Mouse (Mus musculus) gastrocnemius, adult 18-20 months (tissue): ENCODE data around the gene Vmn1r37. TPM values are rescaled to one million over a fixed set of nuclear protein-coding genes. Genes with fewer than 3 reads are reported as not detected.
"Not testable (repeated sequence)": the region's sequence is repeated elsewhere in the genome, so short reads cannot be mapped to it uniquely, and the experiment has no call there.

ENCODE experiments used
- DNase-seq: peaks from one replicate; pipeline ENCODE4 v3.0.0; 2021; ENCODE audit warnings: low spot score
- long read RNA-seq, 2 experiments: library from polyadenylated mRNA; stranded (forward); transcript quantifications; one replicate each; pipeline ENCODE4 v2.0.0; 2021
- total RNA-seq, 2 experiments: library from RNA; stranded (reverse); gene quantifications; 2 replicates each; pipeline ENCODE4 v1.2.3; 2021

The Vmn1r37 gene
- total RNA-seq = not detected
- long read RNA-seq, experiment 1 = 0 reads
- long read RNA-seq, experiment 2 = 0 reads

GRCm38 (mm10) chr6:66729082-66729481, at the start of gene Vmn1r37:
TSS of gene Vmn1r37 (plus strand) at chr6:66729382.
- DNase-seq = not testable (repeated sequence)

GRCm38 (mm10) chr6:66685806-66686205, 43.4 kb upstream of the Vmn1r37 start, which contains the start of gene Vmn1r35:
TSS of gene Vmn1r35 (minus strand) at chr6:66685906.
- DNase-seq = no peak

GRCm38 (mm10) chr6:66708901-66709300, 20.3 kb upstream of the Vmn1r37 start:
- no peak for DNase-seq

GRCm38 (mm10) chr6:66713854-66714253, 15.3 kb upstream of the Vmn1r37 start:
- no peak for DNase-seq

DNA sequence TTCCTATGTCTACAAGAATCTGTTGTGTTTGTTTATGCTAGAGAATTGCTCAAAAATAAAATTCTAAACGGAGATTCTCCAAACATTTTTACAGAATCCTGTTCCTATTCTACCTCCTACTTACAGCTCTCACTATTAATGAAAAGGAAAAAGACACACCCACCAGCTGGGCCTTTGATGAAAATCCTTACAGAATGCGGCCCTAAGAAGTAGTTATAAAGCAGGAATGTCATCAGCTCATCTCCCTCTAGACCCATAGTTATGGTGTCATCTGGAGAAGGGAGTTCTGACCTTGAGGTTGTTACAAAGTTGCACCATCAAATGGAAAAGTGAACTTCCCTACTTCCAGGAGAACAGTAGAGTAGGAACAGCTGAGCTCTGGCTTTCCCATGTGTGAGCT, 10.1 kb upstream of the Vmn1r37 start, which contains the start of gene Vmn1r36:
Vmn1r36 (minus strand) TSS at position 101 of the 400 bp plus-strand sequence.
- not testable (repeated sequence) for DNase-seq

- not testable (repeated sequence) for DNase-seq
These were observed 53.3 kb downstream of the Vmn1r37 start, which contains the start of gene Vmn1r38 for GRCm38 (mm10) chr6:66782527-66782926. TSS of gene Vmn1r38 (minus strand) at chr6:66782627.

Other genes with a start within 250 kb of the Vmn1r37 start
- under 1 TPM; 0.81 to 0.91 TPM for gene Mad2l1, start 194.0 kb upstream of the Vmn1r37 start, total RNA-seq
- not detected for gene Vmn1r32, start 169.3 kb upstream of the Vmn1r37 start, total RNA-seq
- gene Vmn1r33, start 111.1 kb upstream of the Vmn1r37 start, total RNA-seq = not detected
- gene Vmn1r34, start 85.5 kb upstream of the Vmn1r37 start, total RNA-seq = not detected
- gene Vmn1r35, start 43.5 kb upstream of the Vmn1r37 start, total RNA-seq = not detected
- not detected for gene Vmn1r36, start 10.2 kb upstream of the Vmn1r37 start, total RNA-seq
- not detected for gene Vmn1r38, start 53.2 kb downstream of the Vmn1r37 start, total RNA-seq
- not detected for gene Vmn1r39, start 81.2 kb downstream of the Vmn1r37 start, total RNA-seq
- gene Gng12, start 167.0 kb downstream of the Vmn1r37 start, total RNA-seq = 10 to 100 TPM; 31.1 to 31.6 TPM